Mouse (Mus musculus): ENCODE measurements around the gene Olfr325. TPM values are rescaled to one million over a fixed set of nuclear protein-coding genes. Genes with fewer than 3 reads are reported as not detected.

Gene Olfr325
- polyA plus RNA-seq, 1 experiment: not detected

DNA sequence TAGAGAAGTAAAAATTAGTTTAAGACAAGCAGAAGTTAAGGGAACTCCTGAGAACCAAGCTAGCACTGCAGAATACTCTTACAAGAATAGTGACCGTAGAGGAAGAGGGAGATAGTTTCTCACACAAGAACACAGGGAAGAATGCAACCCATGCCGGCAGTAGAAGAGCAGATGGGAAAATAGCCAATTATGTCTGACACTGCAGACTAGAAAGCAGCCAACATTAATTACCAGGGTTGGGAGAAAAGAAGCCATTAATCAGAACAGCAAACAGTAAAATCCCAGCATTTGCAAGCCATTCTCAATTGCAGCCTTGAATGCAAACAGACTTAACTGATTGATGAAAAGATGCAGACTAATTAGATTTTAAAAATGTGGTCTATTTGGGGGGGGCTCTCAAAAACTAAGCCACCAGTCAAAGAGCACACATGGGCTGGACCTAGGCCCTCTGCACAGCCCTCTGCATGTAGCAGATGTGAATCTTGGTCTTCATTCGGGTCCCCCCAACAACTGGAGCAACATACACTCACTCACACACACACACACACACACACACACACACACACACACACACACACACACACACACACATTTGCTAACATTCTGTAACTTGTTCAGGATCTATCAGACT lies 11.2 kb downstream of the Olfr325 start:
- Histone ChIP-seq H3K27me3 (replicated peaks; ENCODE audit: control insufficient read depth, insufficient read depth, low read length) (no peaks in the 10 kb centered on the region), H3K4me3 (ENCODE audit: insufficient read depth, low read depth, low read length) (no peak overlapping the region), H3K27ac (ENCODE audit: insufficient read depth, low read depth, low read length) (no peak overlapping the region), H3K4me1 (ENCODE audit: control insufficient read depth, insufficient read depth, low read length) (no peaks in the 10 kb centered on the region), H3K36me3 (ENCODE audit: control insufficient read depth, insufficient read depth, low read length) (no peaks in the 10 kb centered on the region)
- WGBS: 50% methylated on average over 3 of the region's 3 CpGs
- DNase-seq: no peak
- TF ChIP-seq CTCF (conservative IDR thresholded peaks at IDR 0.05; ENCODE audit: insufficient read depth, insufficient read length, low read depth, low read length) (no peak), POLR2A (IDR thresholded peaks at IDR 0.05; ENCODE audit: low read depth, low read length) (no peak)

DNA sequence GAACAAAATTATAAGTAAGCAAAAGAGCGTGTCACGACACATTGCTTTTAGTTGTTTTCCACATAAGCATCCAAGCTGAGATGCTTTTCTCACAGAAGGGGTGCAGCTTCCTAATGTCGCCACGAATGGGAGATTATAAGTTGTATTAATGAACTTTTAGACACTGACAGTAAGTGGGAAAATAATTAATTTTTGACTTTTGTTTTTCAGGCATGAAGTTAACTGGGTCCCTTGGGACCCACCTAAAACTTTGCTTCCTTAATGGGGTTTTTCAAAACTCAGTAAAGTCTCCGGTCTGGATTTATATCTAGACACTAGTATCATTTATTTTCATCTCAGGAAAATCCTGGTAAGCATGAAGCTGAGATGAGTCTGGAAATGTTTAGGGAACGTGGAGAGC lies 17.3 kb downstream of the Olfr325 start, which contains the start of gene Olfr324:
Olfr324 (plus strand) TSS at position 301 of the 400 bp plus-strand sequence.
- Histone ChIP-seq H3K4me3 (ENCODE audit: insufficient read depth, low read depth, low read length) (no peak within 1 kb of the TSS), H3K36me3 (ENCODE audit: control insufficient read depth, insufficient read depth, low read length) (no peaks in the 10 kb centered on the region), H3K27me3 (replicated peaks; ENCODE audit: control insufficient read depth, insufficient read depth, low read length) (no peaks in the 10 kb centered on the region), H3K4me1 (ENCODE audit: control insufficient read depth, insufficient read depth, low read length) (no peaks in the 10 kb centered on the region), H3K27ac (ENCODE audit: insufficient read depth, low read depth, low read length) (no peak within 1 kb of the TSS)
- no peak for TF ChIP-seq POLR2A (IDR thresholded peaks at IDR 0.05; ENCODE audit: low read depth, low read length)
- no peak for TF ChIP-seq CTCF (conservative IDR thresholded peaks at IDR 0.05; ENCODE audit: insufficient read depth, insufficient read length, low read depth, low read length)
- 72% methylated on average over 6 of the region's 6 CpGs for WGBS
- DNase-seq: no peak

DNA sequence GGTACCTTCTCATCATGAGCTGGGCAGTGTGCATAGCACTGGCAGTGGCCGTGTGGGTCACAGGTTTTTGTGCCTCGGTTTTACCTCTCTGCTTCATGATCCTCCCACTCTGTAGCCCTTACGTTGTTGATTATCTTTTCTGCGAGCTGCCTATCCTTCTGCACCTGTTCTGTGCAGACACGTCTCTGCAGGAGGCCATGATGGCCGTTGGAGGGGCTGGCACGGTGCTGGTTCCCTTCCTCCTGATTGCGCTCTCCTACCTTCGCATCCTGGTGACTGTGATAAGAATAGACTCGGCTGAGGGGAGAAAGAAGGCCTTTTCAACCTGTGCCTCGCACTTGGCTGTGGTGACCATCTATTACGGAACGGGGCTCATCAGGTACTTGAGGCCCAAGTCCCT lies 20.3 kb downstream of the Olfr325 start:
- no peak for DNase-seq
- WGBS: 89% methylated on average over 13 of the region's 13 CpGs
- Histone ChIP-seq H3K36me3 (ENCODE audit: control insufficient read depth, insufficient read depth, low read length) (no peaks in the 10 kb centered on the region), H3K4me1 (ENCODE audit: control insufficient read depth, insufficient read depth, low read length) (no peaks in the 10 kb centered on the region), H3K27ac (ENCODE audit: insufficient read depth, low read depth, low read length) (no peak overlapping the region), H3K4me3 (ENCODE audit: insufficient read depth, low read depth, low read length) (no peak overlapping the region), H3K27me3 (replicated peaks; ENCODE audit: control insufficient read depth, insufficient read depth, low read length) (no peaks in the 10 kb centered on the region)
- TF ChIP-seq POLR2A (IDR thresholded peaks at IDR 0.05; ENCODE audit: low read depth, low read length) (no peak), CTCF (conservative IDR thresholded peaks at IDR 0.05; ENCODE audit: insufficient read depth, insufficient read length, low read depth, low read length) (no peak)

DNA sequence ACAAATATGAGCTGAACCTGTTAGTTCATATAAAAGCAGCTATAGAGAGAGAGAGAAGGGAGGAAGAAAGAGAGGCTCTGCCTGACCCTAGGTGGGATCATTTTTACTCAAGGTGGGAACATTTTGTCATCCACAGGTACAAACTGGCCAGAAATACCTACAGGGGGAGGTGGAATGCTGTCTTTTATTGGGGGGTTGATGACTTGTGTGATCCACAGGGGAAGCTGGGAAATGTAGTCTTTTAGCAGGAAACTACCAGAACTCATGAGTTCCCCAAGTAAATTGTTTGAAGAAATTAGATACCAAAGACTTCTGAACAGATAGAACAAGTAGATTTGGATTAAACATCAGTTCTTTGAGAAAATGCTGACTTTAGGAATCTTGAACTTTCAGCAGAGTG lies 24.5 kb downstream of the Olfr325 start:
- TF ChIP-seq CTCF (conservative IDR thresholded peaks at IDR 0.05; ENCODE audit: insufficient read depth, insufficient read length, low read depth, low read length) (no peak), POLR2A (IDR thresholded peaks at IDR 0.05; ENCODE audit: low read depth, low read length) (no peak)
- no peak overlapping the region for H3K27ac ChIP-seq (ENCODE audit: insufficient read depth, low read depth, low read length)
- no peak for DNase-seq
- no peaks in the 10 kb centered on the region for H3K36me3 ChIP-seq (ENCODE audit: control insufficient read depth, insufficient read depth, low read length)
- H3K4me1 ChIP-seq (ENCODE audit: control insufficient read depth, insufficient read depth, low read length): no peaks in the 10 kb centered on the region
- no peak overlapping the region for H3K4me3 ChIP-seq (ENCODE audit: insufficient read depth, low read depth, low read length)
- no peaks in the 10 kb centered on the region for H3K27me3 ChIP-seq (replicated peaks; ENCODE audit: control insufficient read depth, insufficient read depth, low read length)

DNA sequence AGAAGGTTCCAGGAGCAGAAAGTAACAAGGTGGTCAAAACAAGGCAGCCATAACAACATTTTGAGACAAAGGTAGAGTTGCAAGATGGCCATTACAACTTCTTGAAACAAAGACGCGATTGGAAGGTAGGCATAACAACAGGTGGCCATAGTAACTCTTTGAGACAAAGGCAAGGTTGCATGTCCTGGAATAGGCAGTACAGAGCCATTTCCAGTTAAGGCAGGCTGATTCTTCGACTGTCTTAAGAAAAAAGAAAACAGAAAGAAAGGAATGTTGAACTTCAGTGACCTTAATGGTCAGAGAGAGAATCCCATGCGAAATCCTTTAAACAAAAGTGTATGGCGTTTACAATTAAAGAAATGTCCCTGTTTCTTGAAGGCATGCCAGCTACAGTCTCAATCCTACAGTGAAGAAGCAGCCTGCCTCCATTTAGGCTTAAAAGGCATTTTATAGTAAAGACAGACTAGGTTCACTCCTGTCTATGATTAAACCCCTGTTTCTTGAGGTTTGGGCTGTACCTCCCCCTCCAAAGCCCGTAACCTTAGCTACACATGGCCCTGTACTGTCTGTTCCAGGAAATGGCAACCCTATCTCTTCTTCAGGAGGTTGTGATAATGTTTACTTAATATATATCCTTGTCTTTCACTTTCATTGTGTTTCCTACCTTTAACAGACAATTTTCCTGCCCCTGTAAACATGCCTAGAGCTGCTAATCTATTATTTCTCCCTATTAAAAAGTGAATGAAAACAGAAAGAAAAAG lies 25.4 kb downstream of the Olfr325 start:
- H3K4me3 ChIP-seq (ENCODE audit: insufficient read depth, low read depth, low read length): no peak overlapping the region
- H3K27ac ChIP-seq (ENCODE audit: insufficient read depth, low read depth, low read length): no peak overlapping the region
- no peaks in the 10 kb centered on the region for H3K4me1 ChIP-seq (ENCODE audit: control insufficient read depth, insufficient read depth, low read length)
- no peaks in the 10 kb centered on the region for H3K27me3 ChIP-seq (replicated peaks; ENCODE audit: control insufficient read depth, insufficient read depth, low read length)
- 80% methylated on average over 6 of the region's 6 CpGs for WGBS
- TF ChIP-seq CTCF (conservative IDR thresholded peaks at IDR 0.05; ENCODE audit: insufficient read depth, insufficient read length, low read depth, low read length) (no peak), POLR2A (IDR thresholded peaks at IDR 0.05; ENCODE audit: low read depth, low read length) (no peak)
- no peaks in the 10 kb centered on the region for H3K36me3 ChIP-seq (ENCODE audit: control insufficient read depth, insufficient read depth, low read length)
- DNase-seq: no peak

DNA sequence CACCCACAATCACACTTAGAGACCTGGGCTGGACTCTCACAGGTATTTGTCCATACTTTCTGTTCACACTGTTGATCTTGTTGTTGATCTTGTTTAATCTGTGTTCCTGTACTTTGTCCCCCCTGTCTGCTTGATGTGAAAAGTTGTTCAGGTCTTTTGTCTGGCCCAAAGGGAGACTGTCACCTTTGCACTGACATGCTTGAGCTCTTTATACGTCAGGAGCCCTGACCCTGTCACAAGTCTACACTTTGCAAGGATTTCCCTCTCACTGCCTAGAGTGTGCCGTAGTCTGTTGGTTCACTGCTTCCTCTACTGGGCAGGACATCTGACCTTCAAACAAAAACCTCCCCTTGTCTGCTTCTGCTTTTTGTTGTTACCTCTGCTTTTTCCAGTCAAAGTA lies 27.2 kb downstream of the Olfr325 start:
- H3K4me1 ChIP-seq (ENCODE audit: control insufficient read depth, insufficient read depth, low read length): no peaks in the 10 kb centered on the region
- H3K27ac ChIP-seq (ENCODE audit: insufficient read depth, low read depth, low read length): no peak overlapping the region
- WGBS: 37% methylated on average over 2 of the region's 2 CpGs
- TF ChIP-seq POLR2A (IDR thresholded peaks at IDR 0.05; ENCODE audit: low read depth, low read length) (no peak), CTCF (conservative IDR thresholded peaks at IDR 0.05; ENCODE audit: insufficient read depth, insufficient read length, low read depth, low read length) (no peak)
- H3K27me3 ChIP-seq (replicated peaks; ENCODE audit: control insufficient read depth, insufficient read depth, low read length): no peaks in the 10 kb centered on the region
- no peaks in the 10 kb centered on the region for H3K36me3 ChIP-seq (ENCODE audit: control insufficient read depth, insufficient read depth, low read length)
- no peak overlapping the region for H3K4me3 ChIP-seq (ENCODE audit: insufficient read depth, low read depth, low read length)
- DNase-seq: no peak

DNA sequence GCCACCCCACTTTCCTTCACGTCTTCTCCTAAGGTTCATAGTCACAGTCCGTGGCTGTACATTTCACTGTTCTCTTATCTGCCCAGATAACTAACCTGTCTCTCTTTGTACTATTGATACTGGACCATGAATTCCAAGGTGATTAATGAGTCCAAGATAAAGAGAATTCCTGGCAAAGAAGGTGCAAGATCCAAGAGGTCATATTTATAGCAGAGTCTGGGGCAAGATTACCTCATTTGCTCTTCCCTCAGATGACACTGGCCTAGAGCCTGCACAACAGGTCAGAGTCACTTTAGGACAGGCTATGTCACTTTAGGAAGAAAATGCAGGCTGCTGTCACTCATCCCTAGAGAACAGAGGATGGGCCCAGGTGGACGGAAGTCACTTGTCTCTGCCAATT lies 27.7 kb downstream of the Olfr325 start:
- 84% methylated on average over 3 of the region's 3 CpGs for WGBS
- DNase-seq: no peak
- no peak overlapping the region for H3K4me3 ChIP-seq (ENCODE audit: insufficient read depth, low read depth, low read length)
- H3K4me1 ChIP-seq (ENCODE audit: control insufficient read depth, insufficient read depth, low read length): no peaks in the 10 kb centered on the region
- H3K27me3 ChIP-seq (replicated peaks; ENCODE audit: control insufficient read depth, insufficient read depth, low read length): no peaks in the 10 kb centered on the region
- H3K27ac ChIP-seq (ENCODE audit: insufficient read depth, low read depth, low read length): no peak overlapping the region
- H3K36me3 ChIP-seq (ENCODE audit: control insufficient read depth, insufficient read depth, low read length): no peaks in the 10 kb centered on the region
- no peak for TF ChIP-seq POLR2A (IDR thresholded peaks at IDR 0.05; ENCODE audit: low read depth, low read length)
- TF ChIP-seq CTCF (conservative IDR thresholded peaks at IDR 0.05; ENCODE audit: insufficient read depth, insufficient read length, low read depth, low read length): no peak
